Mouse (Mus musculus) small intestine, adult 2 months (tissue): Measurements from ENCODE around the gene Eif2a.

Source experiments
- CTCF ChIP-seq: fragments of 200-500 bp; IDR thresholded peaks from 2 replicates; pipeline ENCODE4 v1.5.1; 2012; ENCODE audit warnings: low read depth, mild to moderate bottlenecking, control low read depth, inconsistent platforms, low read length, moderate library complexity, mixed read lengths; ENCODE audit not compliant: insufficient replicate concordance, insufficient read length; ENCODE audit errors: extremely low read depth
- POLR2A ChIP-seq: fragments of 200-500 bp; IDR thresholded peaks from 2 replicates; pipeline ENCODE4 v1.6.1; 2012; ENCODE audit warnings: low read depth, mild to moderate bottlenecking, control low read depth, inconsistent platforms, low read length, moderate library complexity

GRCm38 (mm10) chr3:58487121-58487520, 38.5 kb upstream of the Eif2a start:
- TF ChIP-seq CTCF (no peak), POLR2A (no peak)
